Mouse (Mus musculus) frontal cortex, adult (tissue): ENCODE results near the gene Srp54b.
"Not testable (repeated sequence)": the region's sequence is repeated elsewhere in the genome, so short reads cannot be mapped to it uniquely, and the experiment has no call there.

Source experiments
- ATAC-seq: cut with Nextera tagmentation; 2 replicates; pipeline ENCODE4 v1.9.2; 2017; ENCODE audit warnings: mild to moderate bottlenecking, moderate library complexity, mixed read lengths; ENCODE audit not compliant: low TSS enrichment

The Srp54b gene

DNA sequence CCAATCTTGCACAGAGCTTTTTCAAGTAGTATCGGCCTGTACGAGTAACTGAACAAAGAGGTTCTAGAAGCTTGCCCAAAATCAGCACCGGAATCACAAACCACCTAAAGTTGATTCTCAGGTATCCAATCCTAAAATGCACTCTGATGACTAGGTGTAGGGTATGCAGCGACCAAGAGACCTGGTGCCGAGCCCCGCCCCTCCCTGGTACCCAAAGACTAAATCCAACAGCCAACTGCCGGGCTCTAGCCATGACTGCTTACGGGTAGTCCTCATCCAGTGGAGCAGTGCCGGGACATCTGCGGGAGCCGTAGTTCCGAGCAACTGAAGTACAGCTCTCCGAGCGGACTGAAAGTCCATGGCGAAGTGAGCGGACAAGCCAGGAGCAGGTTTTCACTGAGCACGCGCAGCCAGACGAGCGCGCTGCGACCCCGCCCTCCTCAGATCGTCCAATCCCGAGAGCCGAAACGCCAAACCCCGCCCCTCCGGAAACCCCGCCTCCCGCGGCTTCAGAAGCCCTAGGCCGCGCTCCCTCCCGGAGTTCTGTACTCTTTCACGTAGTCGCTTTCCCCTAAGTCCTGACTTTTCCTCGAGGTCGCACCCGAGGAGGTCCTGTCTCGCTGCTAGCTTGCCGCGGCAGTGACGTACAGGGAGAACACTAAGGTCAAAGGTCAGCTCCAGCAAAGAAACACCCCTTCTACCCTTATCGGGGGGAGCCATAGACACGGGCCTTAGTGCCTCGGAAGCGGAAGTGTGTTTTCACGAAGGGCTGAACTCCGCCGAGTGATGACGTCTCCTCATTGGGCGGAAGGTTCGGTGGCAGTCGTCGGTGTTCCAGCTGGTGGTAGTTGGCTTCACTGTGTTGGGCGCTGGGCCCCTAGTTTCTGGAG, at the start of gene Srp54b:
TSS of gene Srp54b (plus strand) at position 546 of the 890 bp plus-strand sequence.
- ATAC-seq, result peak; percentile 98

DNA sequence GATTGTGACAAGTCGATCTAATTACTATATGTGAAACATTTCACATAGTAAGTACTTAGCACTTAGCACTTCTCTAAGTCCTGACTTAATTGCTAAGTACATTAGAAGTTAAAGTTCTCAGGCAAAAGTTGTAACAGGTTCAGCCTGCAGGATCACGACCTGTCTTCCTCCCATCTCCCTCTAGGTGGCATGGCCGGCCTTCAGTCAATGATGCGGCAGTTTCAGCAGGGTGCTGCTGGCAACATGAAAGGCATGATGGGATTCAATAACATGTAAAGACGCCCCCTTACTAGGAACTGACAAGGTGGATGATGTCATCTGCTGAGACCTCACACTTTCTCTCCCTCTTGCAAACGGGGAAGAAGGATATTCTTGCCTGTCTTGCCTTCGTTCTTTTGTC, 42.3 kb upstream of the Srp54b start:
- not testable (repeated sequence) for ATAC-seq

DNA sequence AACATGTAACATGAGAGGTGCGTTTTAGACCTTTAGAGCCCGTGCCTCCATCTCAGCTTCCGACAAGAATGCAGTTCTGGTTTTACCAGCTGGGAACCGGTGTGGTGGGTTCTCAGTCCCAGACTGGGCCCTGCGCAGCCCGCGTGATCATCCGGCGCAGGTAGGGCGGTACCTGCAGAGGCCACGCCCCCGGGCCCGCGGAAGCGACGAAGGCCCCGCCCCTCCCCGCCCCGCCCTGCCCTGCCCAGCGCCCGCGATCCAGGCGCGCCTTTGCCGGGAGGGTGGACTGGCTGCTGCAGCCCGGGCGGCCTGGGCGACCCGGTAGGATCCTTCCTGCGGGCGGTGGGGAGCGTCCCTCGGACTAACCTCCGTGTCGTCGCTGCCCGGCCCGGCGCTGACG, 30.7 kb upstream of the Srp54b start, which contains the start of gene Fam177a:
TSS of gene Fam177a (plus strand) at position 228 of the 400 bp plus-strand sequence.
- ATAC-seq, result peak; percentile 94

DNA sequence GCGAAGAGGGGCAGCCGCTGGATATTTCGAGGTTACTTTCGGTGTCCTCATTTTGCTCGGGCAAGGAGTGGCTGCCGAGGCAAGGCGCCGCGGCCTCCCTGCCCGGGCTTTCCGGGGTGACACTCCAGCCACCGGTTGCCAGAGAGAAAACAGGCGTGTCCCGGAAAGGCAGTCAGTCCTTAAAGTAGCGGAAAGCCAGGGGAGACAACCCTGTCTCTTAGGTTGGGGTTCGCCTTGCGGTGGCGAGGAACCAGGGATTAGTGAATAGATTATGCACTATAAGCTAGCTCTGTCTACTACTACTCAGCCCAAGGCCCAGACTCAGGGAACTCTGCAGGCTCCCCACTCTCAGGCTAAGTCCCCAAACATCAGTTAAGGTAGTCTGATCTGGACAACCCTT, 30.2 kb upstream of the Srp54b start:
- ATAC-seq, result peak; percentile 71

DNA sequence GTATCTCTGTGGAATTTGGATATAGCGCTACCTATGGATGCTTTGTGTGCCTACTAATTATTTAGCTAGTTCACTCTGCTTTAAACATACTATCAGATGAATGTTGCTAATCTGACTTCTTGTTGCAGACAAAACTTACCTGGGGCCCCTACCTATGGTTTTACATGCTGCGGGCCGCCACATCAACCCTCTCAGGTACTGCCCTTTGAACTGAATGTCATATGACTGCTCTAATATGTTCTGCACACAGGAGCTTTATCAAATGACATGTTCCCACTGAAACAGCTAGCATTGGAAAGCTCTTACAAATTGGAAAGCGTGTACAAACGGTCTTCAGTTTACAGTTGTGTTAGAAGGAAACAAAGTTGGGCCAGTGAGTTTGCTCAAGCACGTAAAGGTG, 19.4 kb upstream of the Srp54b start:
- ATAC-seq, result not testable (repeated sequence)

DNA sequence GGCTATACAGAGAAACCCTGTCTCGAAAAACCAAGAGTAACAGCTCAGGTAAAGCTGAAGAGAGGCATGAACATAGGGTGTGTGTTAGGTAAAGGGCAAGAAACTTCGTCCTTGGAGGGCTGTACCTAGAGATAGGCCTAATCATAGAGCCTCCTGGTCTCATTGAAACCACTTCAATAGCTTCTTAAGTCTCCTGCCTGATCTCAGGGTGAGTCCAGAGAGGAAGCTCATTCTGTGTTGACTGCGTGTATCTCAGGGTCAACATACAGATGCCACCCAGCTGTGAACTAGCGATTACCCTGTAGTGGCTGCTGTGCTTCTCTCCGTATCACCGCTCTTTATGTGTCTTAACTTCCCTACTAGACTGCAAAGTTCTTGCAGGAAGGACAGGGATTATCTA, 17.0 kb upstream of the Srp54b start:
- ATAC-seq, result not testable (repeated sequence)

DNA sequence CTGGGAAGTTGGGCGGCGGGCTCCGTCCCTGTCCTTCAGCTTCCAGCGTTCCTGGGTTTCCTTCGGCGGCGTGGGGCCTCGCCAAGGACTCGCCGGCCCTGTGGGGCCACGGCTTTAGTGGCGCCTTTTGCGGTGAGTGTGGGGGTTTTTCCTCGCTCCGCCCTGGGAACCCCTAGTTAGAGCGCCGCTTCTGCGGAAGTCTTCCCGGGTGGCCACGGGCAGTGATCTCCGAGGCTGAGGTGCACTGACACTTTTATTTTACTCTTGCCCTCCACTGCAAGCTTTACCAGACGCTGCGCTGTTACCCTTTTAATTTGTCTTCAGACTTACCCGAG, 512 bp downstream of the Srp54b start:
- peak; percentile 45 for ATAC-seq

DNA sequence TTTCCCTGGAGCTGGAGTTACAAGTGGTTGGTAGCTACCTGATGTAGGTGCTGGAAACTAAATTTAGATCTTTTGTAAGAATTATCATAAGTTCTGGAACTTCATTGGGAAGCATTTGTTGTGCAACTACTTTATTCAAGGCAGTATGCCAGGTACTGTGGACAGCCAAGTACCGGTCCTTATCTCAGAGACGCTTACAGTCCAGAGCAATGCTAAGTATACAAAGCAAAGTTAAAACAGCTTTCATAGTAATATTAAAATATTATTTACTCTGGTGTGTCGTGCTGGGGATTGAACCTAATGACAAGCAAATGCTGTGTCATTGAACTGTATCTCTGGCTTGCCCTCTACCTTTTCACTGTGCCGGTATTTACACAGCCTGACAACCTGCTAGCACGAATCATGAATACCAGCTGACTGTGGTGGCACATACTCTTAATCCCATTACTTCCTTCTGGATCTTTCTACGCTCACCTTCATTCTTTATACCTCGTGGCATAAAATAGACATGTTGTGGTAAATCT, 12.2 kb downstream of the Srp54b start:
- not testable (repeated sequence) for ATAC-seq

DNA sequence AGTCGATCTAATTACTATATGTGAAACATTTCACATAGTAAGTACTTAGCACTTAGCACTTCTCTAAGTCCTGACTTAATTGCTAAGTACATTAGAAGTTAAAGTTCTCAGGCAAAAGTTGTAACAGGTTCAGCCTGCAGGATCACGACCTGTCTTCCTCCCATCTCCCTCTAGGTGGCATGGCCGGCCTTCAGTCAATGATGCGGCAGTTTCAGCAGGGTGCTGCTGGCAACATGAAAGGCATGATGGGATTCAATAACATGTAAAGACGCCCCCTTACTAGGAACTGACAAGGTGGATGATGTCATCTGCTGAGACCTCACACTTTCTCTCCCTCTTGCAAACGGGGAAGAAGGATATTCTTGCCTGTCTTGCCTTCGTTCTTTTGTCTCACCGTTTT, 32.8 kb downstream of the Srp54b start:
- not testable (repeated sequence) for ATAC-seq

DNA sequence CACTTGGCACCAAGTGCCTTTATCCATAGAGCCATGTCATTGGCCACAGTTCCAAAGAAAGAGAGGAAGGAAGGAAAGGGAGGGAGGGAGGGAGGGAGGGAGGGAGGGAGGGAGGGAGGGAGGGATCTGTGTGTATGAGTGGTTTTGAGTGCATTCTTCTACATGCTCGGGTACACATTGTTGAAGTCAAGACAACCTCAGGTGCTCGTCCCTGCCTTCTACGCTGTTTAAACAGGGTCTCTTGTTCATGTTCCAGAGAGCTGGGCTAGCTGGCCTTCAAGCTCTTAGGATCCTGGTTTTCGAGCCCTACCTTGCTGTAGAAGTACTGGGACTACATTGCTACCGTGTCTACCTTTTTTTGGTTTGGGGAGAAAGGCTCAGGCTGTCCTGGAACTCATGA, 34.2 kb downstream of the Srp54b start:
- not testable (repeated sequence) for ATAC-seq

DNA sequence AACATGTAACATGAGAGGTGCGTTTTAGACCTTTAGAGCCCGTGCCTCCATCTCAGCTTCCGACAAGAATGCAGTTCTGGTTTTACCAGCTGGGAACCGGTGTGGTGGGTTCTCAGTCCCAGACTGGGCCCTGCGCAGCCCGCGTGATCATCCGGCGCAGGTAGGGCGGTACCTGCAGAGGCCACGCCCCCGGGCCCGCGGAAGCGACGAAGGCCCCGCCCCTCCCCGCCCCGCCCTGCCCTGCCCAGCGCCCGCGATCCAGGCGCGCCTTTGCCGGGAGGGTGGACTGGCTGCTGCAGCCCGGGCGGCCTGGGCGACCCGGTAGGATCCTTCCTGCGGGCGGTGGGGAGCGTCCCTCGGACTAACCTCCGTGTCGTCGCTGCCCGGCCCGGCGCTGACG, 44.4 kb downstream of the Srp54b start, which contains the start of gene 1700047I17Rik2:
TSS of gene 1700047I17Rik2 (plus strand) at position 287 of the 400 bp plus-strand sequence.
- ATAC-seq, result peak; percentile 95

DNA sequence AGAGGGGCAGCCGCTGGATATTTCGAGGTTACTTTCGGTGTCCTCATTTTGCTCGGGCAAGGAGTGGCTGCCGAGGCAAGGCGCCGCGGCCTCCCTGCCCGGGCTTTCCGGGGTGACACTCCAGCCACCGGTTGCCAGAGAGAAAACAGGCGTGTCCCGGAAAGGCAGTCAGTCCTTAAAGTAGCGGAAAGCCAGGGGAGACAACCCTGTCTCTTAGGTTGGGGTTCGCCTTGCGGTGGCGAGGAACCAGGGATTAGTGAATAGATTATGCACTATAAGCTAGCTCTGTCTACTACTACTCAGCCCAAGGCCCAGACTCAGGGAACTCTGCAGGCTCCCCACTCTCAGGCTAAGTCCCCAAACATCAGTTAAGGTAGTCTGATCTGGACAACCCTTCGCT, 44.9 kb downstream of the Srp54b start:
- ATAC-seq, result peak; percentile 66

DNA sequence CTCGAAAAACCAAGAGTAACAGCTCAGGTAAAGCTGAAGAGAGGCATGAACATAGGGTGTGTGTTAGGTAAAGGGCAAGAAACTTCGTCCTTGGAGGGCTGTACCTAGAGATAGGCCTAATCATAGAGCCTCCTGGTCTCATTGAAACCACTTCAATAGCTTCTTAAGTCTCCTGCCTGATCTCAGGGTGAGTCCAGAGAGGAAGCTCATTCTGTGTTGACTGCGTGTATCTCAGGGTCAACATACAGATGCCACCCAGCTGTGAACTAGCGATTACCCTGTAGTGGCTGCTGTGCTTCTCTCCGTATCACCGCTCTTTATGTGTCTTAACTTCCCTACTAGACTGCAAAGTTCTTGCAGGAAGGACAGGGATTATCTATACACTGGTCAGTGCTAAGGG, 58.0 kb downstream of the Srp54b start:
- ATAC-seq, result not testable (repeated sequence)

DNA sequence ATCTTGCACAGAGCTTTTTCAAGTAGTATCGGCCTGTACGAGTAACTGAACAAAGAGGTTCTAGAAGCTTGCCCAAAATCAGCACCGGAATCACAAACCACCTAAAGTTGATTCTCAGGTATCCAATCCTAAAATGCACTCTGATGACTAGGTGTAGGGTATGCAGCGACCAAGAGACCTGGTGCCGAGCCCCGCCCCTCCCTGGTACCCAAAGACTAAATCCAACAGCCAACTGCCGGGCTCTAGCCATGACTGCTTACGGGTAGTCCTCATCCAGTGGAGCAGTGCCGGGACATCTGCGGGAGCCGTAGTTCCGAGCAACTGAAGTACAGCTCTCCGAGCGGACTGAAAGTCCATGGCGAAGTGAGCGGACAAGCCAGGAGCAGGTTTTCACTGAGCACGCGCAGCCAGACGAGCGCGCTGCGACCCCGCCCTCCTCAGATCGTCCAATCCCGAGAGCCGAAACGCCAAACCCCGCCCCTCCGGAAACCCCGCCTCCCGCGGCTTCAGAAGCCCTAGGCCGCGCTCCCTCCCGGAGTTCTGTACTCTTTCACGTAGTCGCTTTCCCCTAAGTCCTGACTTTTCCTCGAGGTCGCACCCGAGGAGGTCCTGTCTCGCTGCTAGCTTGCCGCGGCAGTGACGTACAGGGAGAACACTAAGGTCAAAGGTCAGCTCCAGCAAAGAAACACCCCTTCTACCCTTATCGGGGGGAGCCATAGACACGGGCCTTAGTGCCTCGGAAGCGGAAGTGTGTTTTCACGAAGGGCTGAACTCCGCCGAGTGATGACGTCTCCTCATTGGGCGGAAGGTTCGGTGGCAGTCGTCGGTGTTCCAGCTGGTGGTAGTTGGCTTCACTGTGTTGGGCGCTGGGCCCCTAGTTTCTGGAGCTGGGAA, 75.0 kb downstream of the Srp54b start, which contains the start of gene Srp54c:
TSS of gene Srp54c (plus strand) at position 543 of the 894 bp plus-strand sequence.
- ATAC-seq, result peak; percentile 99

DNA sequence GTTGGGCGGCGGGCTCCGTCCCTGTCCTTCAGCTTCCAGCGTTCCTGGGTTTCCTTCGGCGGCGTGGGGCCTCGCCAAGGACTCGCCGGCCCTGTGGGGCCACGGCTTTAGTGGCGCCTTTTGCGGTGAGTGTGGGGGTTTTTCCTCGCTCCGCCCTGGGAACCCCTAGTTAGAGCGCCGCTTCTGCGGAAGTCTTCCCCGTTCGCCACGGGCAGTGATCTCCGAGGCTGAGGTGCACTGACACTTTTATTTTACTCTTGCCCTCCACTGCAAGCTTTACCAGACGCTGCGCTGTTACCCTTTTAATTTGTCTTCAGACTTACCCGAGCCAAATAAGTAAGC, 75.6 kb downstream of the Srp54b start:
- peak; percentile 50 for ATAC-seq
